Mouse (Mus musculus) layer of hippocampus, adult 18-20 months (tissue): ENCODE measurements around the gene P2rx4. TPM values are rescaled to one million over a fixed set of nuclear protein-coding genes. Genes with fewer than 3 reads are reported as not detected.

Source experiments
- DNase-seq, 2 experiments: peaks; one replicate each; pipeline ENCODE4 v3.0.0; 2022; ENCODE audit warnings: low spot score in 2 of 2
- total RNA-seq, 2 experiments: library from RNA; stranded (reverse); gene quantifications; 2 replicates each; pipeline ENCODE4 v1.2.3; 2021

Gene P2rx4
- total RNA-seq, 2 experiments from 2014 or later = 12.6 to 15.0 TPM

- no peak for DNase-seq
Observed at GRCm38 (mm10) chr5:122702156-122702555, 5.2 kb upstream of the P2rx4 start.

DNA sequence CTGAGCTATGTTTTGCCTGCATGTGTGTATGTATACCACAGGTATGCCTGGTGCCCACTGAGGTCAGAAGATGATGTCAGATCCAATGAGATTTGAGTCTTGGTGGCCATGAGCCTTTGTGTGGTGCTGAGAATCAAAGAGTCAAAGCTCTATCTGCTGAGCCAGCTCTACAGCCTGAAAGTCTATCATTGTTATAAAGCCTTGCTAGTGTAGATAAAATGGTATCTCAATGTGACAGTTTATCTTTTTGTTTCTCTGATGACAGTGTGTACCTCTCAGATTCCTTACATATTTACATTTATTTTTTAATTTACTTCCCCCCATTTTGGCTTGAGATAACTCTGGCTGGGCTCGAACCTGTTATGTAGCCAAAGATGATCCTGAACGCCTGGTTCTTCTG is 3.8 kb upstream of the P2rx4 start:
- no peak for DNase-seq

GRCm38 (mm10) chr5:122704571-122704970 is 2.8 kb upstream of the P2rx4 start:
- no peak for DNase-seq

DNA sequence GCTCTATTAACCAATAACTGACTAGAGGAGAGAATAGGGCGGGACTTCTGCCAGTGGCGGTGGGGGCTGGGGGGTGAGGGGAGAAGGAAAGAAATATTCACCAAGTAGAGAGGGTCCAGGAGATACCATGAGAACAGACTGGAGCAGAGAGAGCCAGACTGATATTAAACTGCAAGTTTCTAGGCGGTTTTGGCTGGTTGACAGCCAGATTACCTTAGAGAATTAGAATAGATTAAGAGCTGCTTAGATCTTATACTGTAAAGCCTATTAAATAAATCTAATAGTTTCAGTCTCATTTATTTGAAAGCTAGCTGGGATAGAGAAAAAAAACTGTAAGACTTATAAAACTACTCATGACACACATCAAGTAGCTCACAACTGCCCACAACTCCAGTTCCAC is 2.2 kb upstream of the P2rx4 start:
- no peak for DNase-seq

GRCm38 (mm10) chr5:122706917-122707275 is 448 bp upstream of the P2rx4 start:
- no peak for DNase-seq

GRCm38 (mm10) chr5:122708819-122709218 is 1.5 kb downstream of the P2rx4 start:
- no peak for DNase-seq

GRCm38 (mm10) chr5:122715723-122716122 is 8.4 kb downstream of the P2rx4 start:
- no peak for DNase-seq

DNA sequence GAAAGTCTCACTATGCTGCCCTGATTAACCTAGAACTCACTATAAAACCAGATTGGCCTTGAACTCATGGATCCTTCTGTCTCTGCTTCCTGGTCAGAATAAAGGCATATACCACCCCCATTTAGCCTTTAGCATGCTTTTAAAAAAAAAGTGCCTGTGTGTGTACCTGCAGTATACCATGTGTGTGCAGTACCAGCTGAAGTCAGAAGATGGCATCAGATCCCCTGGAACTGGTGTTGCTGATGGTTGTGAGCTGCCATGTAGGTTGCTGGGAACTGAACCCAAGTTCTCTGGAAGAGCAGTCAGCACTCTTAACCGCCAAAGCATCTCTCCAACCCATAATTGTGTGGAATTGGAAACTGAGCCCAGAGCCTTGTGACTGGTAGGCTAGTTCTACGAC is 9.4 kb downstream of the P2rx4 start:
- no peak for DNase-seq

DNA sequence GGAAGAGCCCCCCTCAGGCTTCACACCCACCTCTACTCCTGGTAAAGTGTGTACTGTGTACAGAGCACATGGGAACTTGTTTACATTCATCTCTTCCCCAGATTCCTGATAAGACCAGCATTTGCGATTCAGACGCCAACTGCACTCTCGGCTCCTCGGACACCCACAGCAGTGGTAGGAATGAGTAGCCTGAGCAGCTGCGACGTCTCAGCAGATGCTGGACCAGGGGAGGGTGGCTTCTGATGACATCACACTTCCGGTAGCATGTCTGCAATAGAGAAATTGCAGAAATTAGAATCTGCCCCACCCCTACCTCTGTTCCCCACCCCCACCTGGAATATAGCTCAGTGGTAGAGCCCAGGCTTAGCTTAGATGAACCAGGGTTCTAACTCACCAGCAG is 11.1 kb downstream of the P2rx4 start:
- no peak for DNase-seq

- no peak for DNase-seq
Observed at GRCm38 (mm10) chr5:122719168-122719567, 11.8 kb downstream of the P2rx4 start.

GRCm38 (mm10) chr5:122725453-122725852 is 18.1 kb downstream of the P2rx4 start:
- no peak for DNase-seq

DNA sequence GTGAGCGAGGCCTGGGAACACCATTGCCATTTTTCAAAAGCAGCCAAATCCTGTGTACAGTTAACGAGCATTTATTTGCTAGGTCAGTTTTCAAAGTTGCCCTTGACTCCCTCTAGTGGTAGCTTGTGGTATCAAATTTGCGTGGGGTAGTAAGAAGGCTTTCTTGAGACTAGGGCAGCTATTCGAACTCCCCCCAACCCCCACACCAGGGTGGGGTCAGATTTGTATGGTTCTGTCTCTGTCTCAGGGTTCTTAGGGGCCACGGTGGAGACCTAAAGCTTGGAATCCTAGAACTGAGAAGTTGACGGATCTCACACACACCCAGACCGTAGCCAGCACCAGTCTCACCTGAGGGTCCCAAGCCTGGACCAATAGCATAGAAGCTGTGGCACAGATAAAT is 18.7 kb downstream of the P2rx4 start:
- peak; percentile 64 to 87 for DNase-seq

GRCm38 (mm10) chr5:122726595-122726994 is 19.3 kb downstream of the P2rx4 start:
- DNase-seq = no peak

DNA sequence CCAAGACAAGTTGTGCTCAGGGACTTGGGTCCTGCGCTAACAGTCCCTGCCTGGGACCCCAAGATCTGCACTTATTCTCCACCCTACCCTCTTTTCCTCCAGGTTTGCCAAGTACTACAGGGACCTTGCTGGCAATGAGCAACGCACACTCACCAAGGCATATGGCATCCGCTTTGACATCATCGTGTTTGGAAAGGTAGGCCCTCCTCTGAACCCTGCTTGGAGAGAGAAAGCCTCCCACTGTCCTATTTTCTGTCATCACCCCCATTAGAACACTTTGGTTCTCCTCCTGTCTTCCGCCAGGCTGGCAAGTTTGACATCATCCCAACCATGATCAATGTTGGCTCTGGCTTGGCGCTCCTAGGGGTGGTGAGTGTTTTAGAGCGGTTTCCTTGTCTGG is 19.8 kb downstream of the P2rx4 start:
- DNase-seq = no peak

GRCm38 (mm10) chr5:122730776-122731175 is 23.4 kb downstream of the P2rx4 start:
- no peak for DNase-seq

DNA sequence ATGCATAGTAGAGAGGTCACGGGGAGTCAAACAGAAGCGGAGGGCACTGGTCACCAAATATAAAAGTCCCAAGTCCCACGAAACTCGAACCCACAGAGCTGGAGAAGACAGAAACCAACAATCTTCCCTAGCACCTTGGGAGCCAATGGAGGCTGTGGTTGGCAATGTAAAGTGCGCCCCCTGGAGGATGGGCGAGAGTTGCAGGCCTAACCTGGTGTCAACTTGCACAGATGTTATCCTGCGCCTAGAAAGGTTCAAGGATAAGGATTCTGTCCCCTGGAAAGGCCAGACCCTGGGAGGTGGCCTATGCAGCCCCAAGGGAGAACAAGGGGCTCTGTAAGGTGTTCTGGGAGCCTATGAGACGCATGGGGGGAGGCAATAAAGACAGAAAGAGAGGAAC is 24.0 kb downstream of the P2rx4 start:
- DNase-seq = peak; percentile 18 to 73

DNA sequence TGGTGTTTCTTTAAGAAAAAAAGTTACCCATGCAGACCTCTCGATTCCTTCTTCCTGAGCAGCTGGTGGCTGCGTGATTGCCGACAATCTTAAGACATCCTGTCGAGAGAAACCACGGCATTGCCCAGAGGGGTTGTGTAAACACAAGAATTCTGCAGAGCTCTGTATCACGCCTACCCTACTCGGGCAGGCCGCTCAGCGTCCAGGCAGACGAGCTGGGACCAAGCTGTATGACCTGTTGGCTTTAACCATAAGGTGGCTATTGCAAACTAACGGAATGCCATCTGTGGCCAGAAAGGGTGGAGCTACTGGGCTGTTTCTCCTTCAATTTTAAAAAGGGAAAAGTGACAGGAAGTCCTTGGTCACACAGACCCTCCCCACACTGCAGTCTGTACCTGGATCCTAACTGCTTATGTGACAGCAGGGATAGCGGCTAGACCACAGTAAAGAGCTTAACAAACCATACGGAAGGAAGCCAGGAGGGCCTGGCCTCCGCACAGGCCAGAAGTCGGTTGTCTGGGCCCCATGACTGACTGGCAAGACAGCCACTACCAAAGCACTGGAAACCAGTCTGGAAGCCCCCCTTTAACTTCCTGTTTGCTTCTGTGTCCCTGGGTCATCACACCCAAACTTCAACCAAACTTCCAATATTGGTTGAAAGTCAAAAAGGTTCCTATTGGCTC is 24.8 kb downstream of the P2rx4 start:
- no peak for DNase-seq

GRCm38 (mm10) chr5:122733881-122734280 is 26.5 kb downstream of the P2rx4 start:
- DNase-seq = no peak

- DNase-seq = no peak
Observed at GRCm38 (mm10) chr5:122735853-122736252, 28.5 kb downstream of the P2rx4 start.

DNA sequence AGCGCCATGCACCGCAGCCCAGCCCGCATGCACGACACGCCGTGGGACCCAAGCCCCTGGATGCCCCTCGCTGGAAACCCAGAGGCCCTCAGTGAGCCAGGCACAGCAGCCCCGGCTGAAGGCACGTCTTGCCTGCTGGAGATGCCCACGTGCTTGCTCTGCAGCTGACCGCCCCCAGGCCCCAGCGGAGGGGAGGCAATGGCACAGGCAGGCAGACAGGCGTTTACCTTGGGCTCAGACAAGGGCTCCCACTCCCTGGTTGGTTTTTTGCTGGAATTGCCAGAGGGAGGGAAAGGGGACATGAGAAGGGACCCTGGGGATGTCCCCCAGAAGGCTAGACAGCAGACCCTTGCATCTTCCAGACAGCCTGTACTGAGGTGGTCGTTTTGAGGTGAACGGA is 29.4 kb downstream of the P2rx4 start:
- DNase-seq = no peak

DNA sequence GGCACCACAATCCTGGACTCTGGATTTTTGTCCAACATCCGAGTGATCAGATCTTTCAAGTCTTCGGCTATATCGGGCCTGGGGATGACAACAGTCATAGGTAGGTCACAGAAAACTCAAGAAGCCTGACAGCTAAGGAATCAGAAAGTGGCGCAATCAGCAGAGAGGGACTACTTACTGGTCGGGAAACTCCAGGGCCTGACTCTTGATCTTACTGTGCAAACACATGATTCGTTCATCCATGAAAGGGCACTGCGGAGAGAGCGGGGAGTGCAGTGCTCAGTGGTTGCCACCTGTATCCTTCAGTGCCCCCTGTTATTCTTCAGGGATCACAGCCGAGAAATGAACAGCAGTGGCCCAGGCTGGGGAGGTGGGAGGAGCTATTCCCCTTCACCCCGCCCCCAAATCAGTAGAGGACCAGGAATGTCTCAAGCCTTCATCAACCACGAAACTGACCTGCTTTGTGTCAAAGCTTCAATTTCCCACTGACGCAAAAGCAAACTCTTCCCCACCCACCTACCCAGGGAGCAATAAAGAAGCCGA is 36.6 kb downstream of the P2rx4 start:
- DNase-seq = no peak

- no peak for DNase-seq
Observed at GRCm38 (mm10) chr5:122747950-122748349, 40.6 kb downstream of the P2rx4 start.

DNA sequence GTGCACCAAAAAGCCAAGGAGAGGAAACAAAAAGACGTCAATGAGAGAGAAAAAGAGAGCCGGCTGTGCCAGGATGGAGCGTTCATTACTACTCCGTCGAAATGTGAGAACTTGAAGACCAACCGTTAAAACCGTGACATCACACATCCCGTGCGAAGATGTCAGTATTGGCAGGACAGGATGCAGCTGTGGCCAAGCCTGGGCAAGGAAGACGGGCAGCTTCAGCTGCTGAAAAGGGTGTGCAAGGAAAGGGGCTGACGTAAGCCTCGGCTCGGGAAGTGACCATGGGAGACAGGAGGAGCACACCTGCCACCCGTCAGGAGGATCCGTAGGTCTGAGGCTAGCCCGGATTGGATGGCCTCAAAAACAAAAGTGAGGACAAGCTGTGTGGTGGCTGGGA is 47.1 kb downstream of the P2rx4 start:
- DNase-seq = no peak
